Mouse (Mus musculus): ENCODE results near the gene Zfp451. TPM values are rescaled to one million over a fixed set of nuclear protein-coding genes. Genes with fewer than 3 reads are reported as not detected.

Gene Zfp451
- total and polyA plus RNA-seq, 3 experiments: 15.8 to 281 (median 20.6) TPM

DNA sequence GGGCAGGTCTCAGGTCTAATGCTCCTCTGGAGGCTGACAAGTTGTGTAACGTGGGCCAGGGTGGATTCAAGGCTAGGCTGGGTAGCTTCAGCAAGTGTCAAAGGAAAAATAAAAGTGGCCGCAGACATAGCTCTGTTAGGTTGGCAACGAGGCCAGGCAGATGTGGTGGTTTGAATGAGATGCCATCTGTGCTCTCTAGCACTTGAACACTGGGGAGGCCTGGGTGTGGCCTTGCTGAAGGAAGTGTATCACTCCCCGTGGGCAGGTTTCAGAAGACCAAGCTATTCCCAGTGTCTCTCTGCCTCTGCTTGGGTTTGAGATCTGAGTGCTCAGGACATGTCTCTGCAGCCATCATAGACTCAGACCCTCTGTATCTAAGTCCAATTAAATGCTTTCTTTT lies 55.9 kb downstream of the Zfp451 start:
- Histone ChIP-seq H3K79me2 (ENCODE audit: control insufficient read depth, insufficient read depth, low read length, poor library complexity) (peaks cover 43% of the 10 kb centered on the region), H3K27ac (ENCODE audit: control insufficient read depth, low read depth, low read length) (peak overlapping the region; percentile 78), H3K9me3 (replicated peaks; ENCODE audit: insufficient read depth, low read length) (no peaks in the 10 kb centered on the region), H3K27me3 (ENCODE audit: control insufficient read depth in 1 of 2, insufficient read depth in 2 of 2, low read length in 2 of 2) (no peaks in the 10 kb centered on the region), H3K9ac (ENCODE audit: control insufficient read depth, low read depth, low read length, poor library complexity, severe bottlenecking) (peak overlapping the region; percentile 87), H3K36me3 (ENCODE audit: control insufficient read depth in 1 of 2, insufficient read depth in 2 of 2, low read length in 2 of 2) (peaks cover 0 to 24% of the 10 kb centered on the region in 2 experiments; a peak in 2 of 4 replicates), H3K4me1 (ENCODE audit: control insufficient read depth in 1 of 2, insufficient read depth in 2 of 2, low read length in 2 of 2) (peaks cover 7 to 19% of the 10 kb centered on the region in 2 experiments), H3K4me3 (ENCODE audit: control insufficient read depth in 1 of 2, insufficient read depth in 1 of 2, low read depth in 2 of 2, low read length in 2 of 2) (peak overlapping the region; percentile 77 to 78)
- DNase-seq (ENCODE audit: low read depth, low spot score): peak; percentile 76
- TF ChIP-seq SMC3 (IDR thresholded peaks at IDR 0.05; ENCODE audit: low read depth, low read length): no peak
- no peak for TF ChIP-seq GATA1 (IDR thresholded peaks at IDR 0.05; ENCODE audit: low read depth, low read length)
- 0 out of 2 replicates have a peak, but pooled peaks have one; percentile 23 for TF ChIP-seq POLR2AphosphoS2 (IDR thresholded peaks at IDR 0.05; ENCODE audit: low read length)
- no peak for TF ChIP-seq MYC (IDR thresholded peaks at IDR 0.05; ENCODE audit: low read depth, low read length)
- 0 out of 2 replicates have a peak, but pooled peaks have one; percentile 23 for TF ChIP-seq TCF12 (IDR thresholded peaks at IDR 0.05; ENCODE audit: low read depth, low read length)
- no peak for TF ChIP-seq ZC3H11A (IDR thresholded peaks at IDR 0.05; ENCODE audit: low read depth, low read length)
- TF ChIP-seq UBTF (IDR thresholded peaks at IDR 0.05; ENCODE audit: borderline replicate concordance, insufficient read depth, low read depth, low read length): no peak
- TF ChIP-seq GABPA (IDR thresholded peaks at IDR 0.05; ENCODE audit: low read depth, low read length): no peak
- no peak for TF ChIP-seq POLR2AphosphoS5 (IDR thresholded peaks at IDR 0.05; ENCODE audit: borderline replicate concordance, low read depth, low read length)
- no peak for TF ChIP-seq POLR2A (IDR thresholded peaks at IDR 0.05; ENCODE audit: control insufficient read depth in 1 of 2, insufficient read depth in 1 of 2, low read depth in 1 of 2, low read length in 2 of 2, poor library complexity in 1 of 2)
- TF ChIP-seq TBP (IDR thresholded peaks at IDR 0.05; ENCODE audit: low read depth, low read length): 0 out of 2 replicates have a peak, but pooled peaks have one; percentile 24
- 0 out of 2 replicates have a peak, but pooled peaks have one; percentile 13 for TF ChIP-seq MXI1 (IDR thresholded peaks at IDR 0.05; ENCODE audit: low read depth, low read length)
- TF ChIP-seq MAX (IDR thresholded peaks at IDR 0.05; ENCODE audit: low read length): peak; percentile 48
- TF ChIP-seq EP300 (IDR thresholded peaks at IDR 0.05; ENCODE audit: low read depth in 1 of 2, low read length in 2 of 2): peak in 1 of 2 experiments; percentile 26; a peak in 1 of 4 replicates
- TF ChIP-seq CTCF (IDR thresholded peaks at IDR 0.05 in 2 of 3, conservative IDR thresholded peaks at IDR 0.05 in 1 of 3; ENCODE audit: control insufficient read depth in 1 of 3, insufficient read depth in 1 of 3, low read depth in 2 of 3, low read length in 3 of 3, poor library complexity in 1 of 3, severe bottlenecking in 1 of 3): no peak

DNA sequence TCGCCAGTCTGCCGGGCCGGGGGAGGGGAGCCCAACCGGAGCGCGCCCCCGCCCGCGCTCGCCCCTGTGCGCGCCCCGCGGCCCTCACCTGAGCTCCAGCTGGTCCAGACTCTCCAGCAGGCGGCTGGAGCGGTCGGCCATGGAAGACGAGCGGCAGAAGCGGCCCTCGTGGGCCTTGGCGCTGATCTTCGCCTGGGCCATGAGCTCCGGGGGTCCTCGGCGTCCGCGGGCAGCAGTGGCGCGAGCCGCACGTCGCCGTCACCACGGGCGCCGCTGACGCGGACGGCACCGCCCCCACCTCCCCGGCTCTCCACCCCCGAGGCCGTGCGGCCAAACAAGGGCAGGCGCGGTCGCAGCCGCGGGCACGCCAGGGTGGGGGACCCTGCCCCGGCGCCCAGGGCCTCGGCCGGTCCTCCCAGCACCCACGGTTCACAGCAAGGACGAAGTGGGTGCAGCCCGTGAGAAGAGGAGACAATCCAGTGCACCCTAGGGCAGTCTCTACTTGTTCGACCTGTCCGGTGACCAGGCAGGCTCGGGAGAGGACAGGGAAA lies 56.8 kb downstream of the Zfp451 start, which contains the start of gene Bag2:
Gene Bag2, minus strand, starts transcription at position 305 of the 551 bp plus-strand sequence.
- Histone ChIP-seq H3K4me3 (ENCODE audit: control insufficient read depth in 1 of 2, insufficient read depth in 1 of 2, low read depth in 2 of 2, low read length in 2 of 2) (peak within 1 kb of the TSS; percentile 77 to 78), H3K27me3 (ENCODE audit: control insufficient read depth in 1 of 2, insufficient read depth in 2 of 2, low read length in 2 of 2) (no peaks in the 10 kb centered on the region), H3K27ac (ENCODE audit: control insufficient read depth, low read depth, low read length) (peak within 1 kb of the TSS; percentile 78), H3K9me3 (replicated peaks; ENCODE audit: insufficient read depth, low read length) (no peaks in the 10 kb centered on the region), H3K36me3 (ENCODE audit: control insufficient read depth in 1 of 2, insufficient read depth in 2 of 2, low read length in 2 of 2) (peaks cover 0 to 24% of the 10 kb centered on the region in 2 experiments; a peak in 2 of 4 replicates), H3K9ac (ENCODE audit: control insufficient read depth, low read depth, low read length, poor library complexity, severe bottlenecking) (peak within 1 kb of the TSS; percentile 87), H3K79me2 (ENCODE audit: control insufficient read depth, insufficient read depth, low read length, poor library complexity) (peaks cover 50% of the 10 kb centered on the region), H3K4me1 (ENCODE audit: control insufficient read depth in 1 of 2, insufficient read depth in 2 of 2, low read length in 2 of 2) (peaks cover 7 to 19% of the 10 kb centered on the region in 2 experiments)
- peak; percentile 76 for DNase-seq (ENCODE audit: low read depth, low spot score)
- TF ChIP-seq MAZ (IDR thresholded peaks at IDR 0.05; ENCODE audit: low read depth, low read length) (0 out of 2 replicates have a peak, but pooled peaks have one; percentile 33), MXI1 (IDR thresholded peaks at IDR 0.05; ENCODE audit: low read depth, low read length) (no peak), USF1 (IDR thresholded peaks at IDR 0.05; ENCODE audit: low read depth, low read length) (no peak), RAD21 (IDR thresholded peaks at IDR 0.05; ENCODE audit: low read depth, low read length) (no peak), MAX (IDR thresholded peaks at IDR 0.05; ENCODE audit: low read length) (no peak), POLR2AphosphoS2 (IDR thresholded peaks at IDR 0.05; ENCODE audit: low read length) (0 out of 2 replicates have a peak, but pooled peaks have one; percentile 18), HCFC1 (IDR thresholded peaks at IDR 0.05; ENCODE audit: low read depth, low read length) (peak; percentile 48; the same call in 1 of the 2 replicates), EP300 (IDR thresholded peaks at IDR 0.05; ENCODE audit: low read depth in 1 of 2, low read length in 2 of 2) (peak in 1 of 2 experiments; percentile 6; a peak in 1 of 4 replicates), NELFE (IDR thresholded peaks at IDR 0.05; ENCODE audit: low read depth, low read length) (peak; percentile 65), MYC (IDR thresholded peaks at IDR 0.05; ENCODE audit: low read depth, low read length) (no peak), KAT2A (conservative IDR thresholded peaks at IDR 0.05; ENCODE audit: low read depth, low read length) (no peak), GATA1 (IDR thresholded peaks at IDR 0.05; ENCODE audit: low read depth, low read length) (no peak), TCF12 (IDR thresholded peaks at IDR 0.05; ENCODE audit: low read depth, low read length) (0 out of 2 replicates have a peak, but pooled peaks have one; percentile 8), POLR2A (IDR thresholded peaks at IDR 0.05; ENCODE audit: control insufficient read depth in 1 of 2, insufficient read depth in 1 of 2, low read depth in 1 of 2, low read length in 2 of 2, poor library complexity in 1 of 2) (peak; percentile 62 to 71; a peak in 3 of 4 replicates)
